Mouse (Mus musculus) hindbrain, embryonic 14.5 days (tissue): ENCODE results near the gene Fgd5. TPM values are rescaled to one million over a fixed set of nuclear protein-coding genes. Genes with fewer than 3 reads are reported as not detected.

Experiments used
- ATAC-seq: fragments of 200-750 bp; cut with Nextera tagmentation; 2 replicates; pipeline ENCODE4 v1.8.0; 2017; ENCODE audit warnings: moderate number of reproducible peaks, mild to moderate bottlenecking, moderate TSS enrichment, moderate library complexity; ENCODE audit not compliant: low FRiP score
- DNase-seq: peaks from one replicate; pipeline ENCODE4 v3.0.0-alpha.2; 2015; ENCODE audit warnings: low spot score
- H3K27ac ChIP-seq: fragments of 300-500 bp; sonication (generic); 2 replicates; pipeline ENCODE4 v1.5.1; 2014; ENCODE audit warnings: mild to moderate bottlenecking, moderate library complexity
- H3K27me3 ChIP-seq: fragments of 300-500 bp; sonication (generic); 2 replicates; pipeline ENCODE4 v1.6.1; 2014; ENCODE audit warnings: mild to moderate bottlenecking, low read length, mixed read lengths; ENCODE audit not compliant: control insufficient read depth, insufficient read depth
- H3K36me3 ChIP-seq: fragments of 300-500 bp; sonication (generic); replicated peaks from 2 replicates; pipeline ENCODE4 v1.6.1; 2014; ENCODE audit not compliant: control insufficient read depth, insufficient read depth
- H3K4me1 ChIP-seq: fragments of 300-500 bp; sonication (generic); replicated peaks from 2 replicates; pipeline ENCODE4 v1.6.1; 2014; ENCODE audit warnings: antibody characterized with exemption, low read length, mixed read lengths; ENCODE audit not compliant: control insufficient read depth, insufficient read depth
- H3K4me2 ChIP-seq: fragments of 300-500 bp; sonication (generic); replicated peaks from 2 replicates; pipeline ENCODE4 v1.6.1; 2014; ENCODE audit warnings: mild to moderate bottlenecking, moderate library complexity
- H3K4me3 ChIP-seq: fragments of 300-500 bp; sonication (generic); replicated peaks from 2 replicates; pipeline ENCODE4 v1.5.1; 2014; ENCODE audit warnings: mild to moderate bottlenecking, low read length
- H3K9ac ChIP-seq: fragments of 300-500 bp; sonication (generic); 2 replicates; pipeline ENCODE4 v1.6.1; 2014
- H3K9me3 ChIP-seq: fragments of 300-500 bp; sonication (generic); 2 replicates; pipeline ENCODE4 v1.6.1; 2016; ENCODE audit warnings: low read length; ENCODE audit not compliant: control insufficient read depth
- WGBS: fragments of 180-500 bp; shearing (Covaris S2); extraction: QIAGEN DNeasy Blood & Tissue Kit; methylation state at CpG from one replicate; pipeline ENCODE4 v1.1.7; 2014; 5-methylcytosine and 5-hydroxymethylcytosine counted together
- polyA plus RNA-seq: library from polyadenylated mRNA; unstranded; fragments of >200 nt; fragmentation: Nextera tagmentation; extraction: Ambion mirVana; gene quantifications from 2 replicates; pipeline ENCODE4 v1.2.1, GENCODE M21; 2014

Gene Fgd5
- polyA plus RNA-seq, 1 experiment from 2014 or later = 16.8 TPM

GRCm38 (mm10) chr6:92003646-92004045 is 25.0 kb downstream of the Fgd5 start:
- no peak overlapping the region for H3K27ac ChIP-seq

GRCm38 (mm10) chr6:92004137-92004805 is 25.6 kb downstream of the Fgd5 start:
- Histone ChIP-seq H3K27me3 (no peaks in the 10 kb centered on the region), H3K27ac (no peak overlapping the region), H3K4me3 (no peak overlapping the region), H3K36me3 (no peaks in the 10 kb centered on the region), H3K9me3 (no peaks in the 10 kb centered on the region), H3K4me1 (peaks cover 14% of the 10 kb centered on the region), H3K4me2 (no peak overlapping the region), H3K9ac (no peak overlapping the region)
- ATAC-seq = peak; percentile 60; the same call in 1 of the 2 replicates
- WGBS = 19% methylated on average over 6 of the region's 6 CpGs
- no peak for DNase-seq

More at GRCm38 (mm10) chr6:92003646-92004045, 25.0 kb downstream of the Fgd5 start:
- H3K4me2 ChIP-seq = no peak overlapping the region
- H3K4me1 ChIP-seq = peaks cover 14% of the 10 kb centered on the region
- ATAC-seq = no peak
- no peaks in the 10 kb centered on the region for H3K36me3 ChIP-seq
- H3K4me3 ChIP-seq = no peak overlapping the region
- no peaks in the 10 kb centered on the region for H3K9me3 ChIP-seq
- DNase-seq = no peak
- no peaks in the 10 kb centered on the region for H3K27me3 ChIP-seq
- WGBS = 35% methylated on average over 2 of the region's 2 CpGs
- H3K9ac ChIP-seq = no peak overlapping the region

GRCm38 (mm10) chr6:92004806-92005205 is 26.1 kb downstream of the Fgd5 start:
- H3K4me3 ChIP-seq = no peak overlapping the region
- no peak overlapping the region for H3K27ac ChIP-seq
- no peaks in the 10 kb centered on the region for H3K36me3 ChIP-seq
- H3K9ac ChIP-seq = no peak overlapping the region
- ATAC-seq (no peak), DNase-seq (no peak)
- no peak overlapping the region for H3K4me2 ChIP-seq
- H3K4me1 ChIP-seq = peaks cover 18% of the 10 kb centered on the region
- no peaks in the 10 kb centered on the region for H3K27me3 ChIP-seq
- 18% methylated on average over 3 of the region's 3 CpGs for WGBS
- no peaks in the 10 kb centered on the region for H3K9me3 ChIP-seq

- Histone ChIP-seq H3K9ac (no peak overlapping the region), H3K4me1 (0 out of 2 replicates have a peak, but pooled peaks cover 9% of the 10 kb centered on the region), H3K4me3 (no peak overlapping the region), H3K27ac (no peak overlapping the region), H3K4me2 (no peak overlapping the region), H3K36me3 (no peaks in the 10 kb centered on the region), H3K9me3 (no peaks in the 10 kb centered on the region), H3K27me3 (no peaks in the 10 kb centered on the region)
- no peak for DNase-seq
- no peak for ATAC-seq
- 74% methylated on average over 2 of the region's 2 CpGs for WGBS
These were observed 32.2 kb downstream of the Fgd5 start for GRCm38 (mm10) chr6:92010895-92011294.

- Histone ChIP-seq H3K27ac (no peak overlapping the region), H3K9ac (no peak overlapping the region), H3K4me1 (0 out of 2 replicates have a peak, but pooled peaks cover 9% of the 10 kb centered on the region), H3K36me3 (no peaks in the 10 kb centered on the region), H3K4me3 (no peak overlapping the region), H3K27me3 (no peaks in the 10 kb centered on the region), H3K9me3 (no peaks in the 10 kb centered on the region), H3K4me2 (no peak overlapping the region)
- ATAC-seq = no peak
- no peak for DNase-seq
- WGBS = 84% methylated on average over 5 of the region's 5 CpGs
These were observed 33.7 kb downstream of the Fgd5 start for GRCm38 (mm10) chr6:92012413-92012812.

- Histone ChIP-seq H3K27me3 (no peaks in the 10 kb centered on the region), H3K9ac (no peak overlapping the region), H3K4me2 (no peak overlapping the region), H3K4me1 (0 out of 2 replicates have a peak, but pooled peaks cover 9% of the 10 kb centered on the region), H3K9me3 (no peaks in the 10 kb centered on the region), H3K36me3 (no peaks in the 10 kb centered on the region), H3K27ac (no peak overlapping the region), H3K4me3 (no peak overlapping the region)
- ATAC-seq (no peak), DNase-seq (no peak)
- WGBS = 96% methylated on average over 6 of the region's 6 CpGs
These were observed 34.4 kb downstream of the Fgd5 start for GRCm38 (mm10) chr6:92013035-92013434.

- no peak overlapping the region for H3K9ac ChIP-seq
- no peak for ATAC-seq
- no peaks in the 10 kb centered on the region for H3K27me3 ChIP-seq
- no peaks in the 10 kb centered on the region for H3K9me3 ChIP-seq
- no peak overlapping the region for H3K4me3 ChIP-seq
- no peak for DNase-seq
- H3K4me1 ChIP-seq = 0 out of 2 replicates have a peak, but pooled peaks cover 9% of the 10 kb centered on the region
- no peak overlapping the region for H3K27ac ChIP-seq
- WGBS = 82% methylated on average over 3 of the region's 3 CpGs
- no peak overlapping the region for H3K4me2 ChIP-seq
- no peaks in the 10 kb centered on the region for H3K36me3 ChIP-seq
These were observed 34.9 kb downstream of the Fgd5 start for GRCm38 (mm10) chr6:92013620-92014019.

- DNase-seq = no peak
- Histone ChIP-seq H3K4me2 (no peak overlapping the region), H3K27me3 (no peaks in the 10 kb centered on the region), H3K27ac (no peak overlapping the region), H3K4me3 (no peak overlapping the region), H3K9ac (no peak overlapping the region), H3K9me3 (no peaks in the 10 kb centered on the region), H3K4me1 (0 out of 2 replicates have a peak, but pooled peaks cover 4% of the 10 kb centered on the region), H3K36me3 (no peaks in the 10 kb centered on the region)
- no peak for ATAC-seq
- 84% methylated on average over 7 of the region's 7 CpGs for WGBS
These were observed 36.3 kb downstream of the Fgd5 start for GRCm38 (mm10) chr6:92014936-92015335.

- Histone ChIP-seq H3K4me3 (no peak overlapping the region), H3K27me3 (no peaks in the 10 kb centered on the region), H3K27ac (no peak overlapping the region), H3K4me2 (no peak overlapping the region), H3K9ac (no peak overlapping the region), H3K4me1 (0 out of 2 replicates have a peak, but pooled peaks cover 3% of the 10 kb centered on the region), H3K9me3 (no peaks in the 10 kb centered on the region), H3K36me3 (no peaks in the 10 kb centered on the region)
- DNase-seq = no peak
- WGBS = 57% methylated on average over 5 of the region's 5 CpGs
- no peak for ATAC-seq
These were observed 37.2 kb downstream of the Fgd5 start for GRCm38 (mm10) chr6:92015848-92016247.
